Mouse (Mus musculus) intestine, embryonic 16.5 days (tissue): Measurements from ENCODE around the gene Prkca. TPM values are rescaled to one million over a fixed set of nuclear protein-coding genes. Genes with fewer than 3 reads are reported as not detected.

Source experiments
- ATAC-seq: fragments of 200-750 bp; cut with Nextera tagmentation; 2 replicates; pipeline ENCODE4 v1.8.0; 2017; ENCODE audit warnings: moderate TSS enrichment, moderate library complexity
- H3K27ac ChIP-seq: fragments of 300-500 bp; sonication (generic); 2 replicates; pipeline ENCODE4 v1.5.1; 2014; ENCODE audit warnings: mild to moderate bottlenecking, low read length
- H3K27me3 ChIP-seq: fragments of 300-500 bp; sonication (generic); replicated peaks from 2 replicates; pipeline ENCODE4 v1.6.1; 2014; ENCODE audit warnings: low read length, control low read depth, mixed read lengths; ENCODE audit not compliant: control insufficient read depth, insufficient read depth
- H3K36me3 ChIP-seq: fragments of 300-500 bp; sonication (generic); 2 replicates; pipeline ENCODE4 v1.6.1; 2014; ENCODE audit warnings: low read length, control low read depth; ENCODE audit not compliant: control insufficient read depth, insufficient read depth
- H3K4me1 ChIP-seq: fragments of 300-500 bp; sonication (generic); 2 replicates; pipeline ENCODE4 v1.6.1; 2014; ENCODE audit warnings: low read length, control low read depth, mixed read lengths; ENCODE audit not compliant: control insufficient read depth, insufficient read depth
- H3K4me2 ChIP-seq: fragments of 300-500 bp; sonication (generic); 2 replicates; pipeline ENCODE4 v1.6.1; 2014; ENCODE audit warnings: low read depth, low read length, control low read depth
- H3K4me3 ChIP-seq: fragments of 300-500 bp; sonication (generic); 2 replicates; pipeline ENCODE4 v1.5.1; 2014; ENCODE audit warnings: mild to moderate bottlenecking, low read length
- H3K9ac ChIP-seq: fragments of 300-500 bp; sonication (generic); 2 replicates; pipeline ENCODE4 v1.6.1; 2014; ENCODE audit warnings: low read depth, low read length
- H3K9me3 ChIP-seq: fragments of 300-500 bp; sonication (generic); 2 replicates; pipeline ENCODE4 v1.6.1; 2016; ENCODE audit warnings: low read length, control low read depth; ENCODE audit not compliant: control insufficient read depth
- WGBS: fragments of 180-500 bp; shearing (Covaris S2); extraction: QIAGEN DNeasy Blood & Tissue Kit; methylation state at CpG from one replicate; pipeline ENCODE4 v1.1.7; 2014; 5-methylcytosine and 5-hydroxymethylcytosine counted together
- polyA plus RNA-seq: library from polyadenylated mRNA; unstranded; fragments of >200 nt; fragmentation: Nextera tagmentation; extraction: Ambion mirVana; gene quantifications from 2 replicates; pipeline ENCODE4 v1.2.1, GENCODE M21; 2015

Gene Prkca
- polyA plus RNA-seq, 1 experiment from 2014 or later = 20.3 TPM

- H3K36me3 ChIP-seq = no peaks in the 10 kb centered on the region
- H3K9me3 ChIP-seq = no peaks in the 10 kb centered on the region
- peak overlapping the region; percentile 49 for H3K27ac ChIP-seq
- WGBS = 56% methylated on average over 10 of the region's 10 CpGs
- no peak overlapping the region for H3K9ac ChIP-seq
- no peak for ATAC-seq
- no peak overlapping the region for H3K4me3 ChIP-seq
- no peaks in the 10 kb centered on the region for H3K27me3 ChIP-seq
- peaks cover 43% of the 10 kb centered on the region for H3K4me1 ChIP-seq
- H3K4me2 ChIP-seq = no peak overlapping the region
These were observed 106.8 kb downstream of the Prkca start for GRCm38 (mm10) chr11:108236754-108237428.

- Histone ChIP-seq H3K4me1 (peaks cover 46% of the 10 kb centered on the region), H3K9me3 (no peaks in the 10 kb centered on the region), H3K4me2 (no peak overlapping the region), H3K27ac (peak overlapping the region; percentile 49; the same call in 1 of the 2 replicates), H3K4me3 (no peak overlapping the region), H3K27me3 (no peaks in the 10 kb centered on the region), H3K36me3 (no peaks in the 10 kb centered on the region), H3K9ac (no peak overlapping the region)
- no peak for ATAC-seq
- WGBS = 34% methylated on average over 2 of the region's 2 CpGs
These were observed 107.5 kb downstream of the Prkca start for GRCm38 (mm10) chr11:108236195-108236594.

- no peak overlapping the region for H3K9ac ChIP-seq
- H3K9me3 ChIP-seq = no peaks in the 10 kb centered on the region
- no peak overlapping the region for H3K4me2 ChIP-seq
- 53% methylated on average over 5 of the region's 5 CpGs for WGBS
- 0 out of 2 replicates have a peak overlapping the region, but pooled peaks have one; percentile 15 for H3K27ac ChIP-seq
- peaks cover 49% of the 10 kb centered on the region for H3K4me1 ChIP-seq
- H3K4me3 ChIP-seq = no peak overlapping the region
- ATAC-seq = peak; percentile 28; the same call in 1 of the 2 replicates
- no peaks in the 10 kb centered on the region for H3K36me3 ChIP-seq
- H3K27me3 ChIP-seq = no peaks in the 10 kb centered on the region
These were observed 108.5 kb downstream of the Prkca start for GRCm38 (mm10) chr11:108235081-108235703.

- no peak for ATAC-seq
- no peak overlapping the region for H3K9ac ChIP-seq
- WGBS = 61% methylated on average over 5 of the region's 5 CpGs
- H3K27me3 ChIP-seq = no peaks in the 10 kb centered on the region
- no peak overlapping the region for H3K4me2 ChIP-seq
- no peak overlapping the region for H3K4me3 ChIP-seq
- H3K9me3 ChIP-seq = no peaks in the 10 kb centered on the region
- no peaks in the 10 kb centered on the region for H3K36me3 ChIP-seq
- peaks cover 32% of the 10 kb centered on the region for H3K4me1 ChIP-seq
- no peak overlapping the region for H3K27ac ChIP-seq
These were observed 110.7 kb downstream of the Prkca start for GRCm38 (mm10) chr11:108233015-108233414.

GRCm38 (mm10) chr11:108230101-108230500 lies 113.6 kb downstream of the Prkca start:
- no peak overlapping the region for H3K9ac ChIP-seq
- 90% methylated on average over 4 of the region's 4 CpGs for WGBS
- no peak overlapping the region for H3K4me3 ChIP-seq
- H3K9me3 ChIP-seq = no peaks in the 10 kb centered on the region
- no peak overlapping the region for H3K4me2 ChIP-seq
- no peaks in the 10 kb centered on the region for H3K27me3 ChIP-seq
- H3K4me1 ChIP-seq = peaks cover 29% of the 10 kb centered on the region
- H3K36me3 ChIP-seq = no peaks in the 10 kb centered on the region
- ATAC-seq = no peak
- H3K27ac ChIP-seq = no peak overlapping the region

- Histone ChIP-seq H3K27me3 (no peaks in the 10 kb centered on the region), H3K9ac (no peak overlapping the region), H3K9me3 (no peaks in the 10 kb centered on the region), H3K36me3 (no peaks in the 10 kb centered on the region), H3K4me2 (no peak overlapping the region), H3K27ac (no peak overlapping the region), H3K4me3 (no peak overlapping the region), H3K4me1 (peaks cover 29% of the 10 kb centered on the region)
- 77% methylated on average over 8 of the region's 8 CpGs for WGBS
- ATAC-seq = no peak
These were observed 114.4 kb downstream of the Prkca start for GRCm38 (mm10) chr11:108229176-108229946.

- no peak for ATAC-seq
- WGBS = 77% methylated on average over 4 of the region's 4 CpGs
- no peak overlapping the region for H3K27ac ChIP-seq
- H3K4me2 ChIP-seq = no peak overlapping the region
- H3K9ac ChIP-seq = no peak overlapping the region
- no peaks in the 10 kb centered on the region for H3K9me3 ChIP-seq
- peaks cover 33% of the 10 kb centered on the region for H3K4me1 ChIP-seq
- no peaks in the 10 kb centered on the region for H3K36me3 ChIP-seq
- no peaks in the 10 kb centered on the region for H3K27me3 ChIP-seq
- H3K4me3 ChIP-seq = no peak overlapping the region
These were observed 115.2 kb downstream of the Prkca start for GRCm38 (mm10) chr11:108228497-108228896.

- Histone ChIP-seq H3K9ac (no peak overlapping the region), H3K9me3 (no peaks in the 10 kb centered on the region), H3K4me3 (no peak overlapping the region), H3K36me3 (no peaks in the 10 kb centered on the region), H3K4me1 (peaks cover 39% of the 10 kb centered on the region), H3K27me3 (no peaks in the 10 kb centered on the region), H3K4me2 (no peak overlapping the region), H3K27ac (no peak overlapping the region)
- no peak for ATAC-seq
- WGBS = 90% methylated on average over 5 of the region's 5 CpGs
These were observed 117.5 kb downstream of the Prkca start for GRCm38 (mm10) chr11:108226248-108226647.

- no peak for ATAC-seq
- no peak overlapping the region for H3K4me2 ChIP-seq
- no peaks in the 10 kb centered on the region for H3K27me3 ChIP-seq
- H3K4me3 ChIP-seq = no peak overlapping the region
- H3K9me3 ChIP-seq = no peaks in the 10 kb centered on the region
- H3K27ac ChIP-seq = no peak overlapping the region
- no peak overlapping the region for H3K9ac ChIP-seq
- peaks cover 36% of the 10 kb centered on the region for H3K4me1 ChIP-seq
- 53% methylated on average over 11 of the region's 11 CpGs for WGBS
- no peaks in the 10 kb centered on the region for H3K36me3 ChIP-seq
These were observed 119.3 kb downstream of the Prkca start for GRCm38 (mm10) chr11:108224233-108224973.
